Mouse (Mus musculus): ENCODE measurements at regions not wholly inside any gene's neighbourhood (a gene's known extent, or its start where the extent isn't known, plus 50 kb on each side); places are given as distances from the start of the nearest gene placed in this dataset.

DNA sequence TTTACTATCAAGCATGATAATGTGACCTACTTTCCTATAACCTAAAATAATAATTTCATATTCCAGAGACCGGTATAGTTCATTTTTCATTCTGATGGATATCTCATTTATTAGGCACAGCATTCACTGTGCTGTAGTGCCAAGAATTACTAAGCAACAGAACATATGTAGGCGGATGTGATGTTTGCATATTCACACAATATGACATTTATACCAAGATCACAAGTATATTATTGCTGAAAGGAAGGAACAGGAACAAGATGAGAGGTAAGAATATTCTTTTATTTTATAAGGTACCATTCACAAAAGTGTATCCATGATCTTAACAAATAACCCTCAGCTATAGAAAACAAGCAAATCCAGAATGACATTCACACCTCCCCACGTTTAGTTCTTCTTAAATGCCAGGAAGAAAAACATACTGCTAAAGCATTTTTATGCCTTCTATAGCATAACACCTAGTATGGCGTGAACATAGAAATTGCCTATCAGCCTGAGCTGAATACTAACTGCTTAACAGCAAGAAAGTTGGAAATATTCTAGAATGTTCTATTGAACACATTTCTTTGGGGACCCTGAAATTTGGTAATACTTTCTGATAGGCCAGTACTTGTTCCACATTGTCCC lies 1062.8 kb upstream of the Acvr2a start:
- TF ChIP-seq CTCF (IDR thresholded peaks at IDR 0.05; ENCODE audit: insufficient read depth, low read length) (no peak), POLR2A (IDR thresholded peaks at IDR 0.05; ENCODE audit: borderline replicate concordance, extremely low read depth, low read depth, low read length) (no peak)
